Mouse (Mus musculus) heart, postnatal 0 days (tissue): ENCODE data around the gene Igsf21. TPM values are rescaled to one million over a fixed set of nuclear protein-coding genes. Genes with fewer than 3 reads are reported as not detected.
A peak's percentile ranks its signal among the peaks of the same experiment; 100 is the strongest.

Experiments used
- ATAC-seq: fragments of 200-750 bp; cut with Nextera tagmentation; 2 replicates; pipeline ENCODE4 v1.8.0; 2017; ENCODE audit warnings: low read depth, moderate number of reproducible peaks, moderate library complexity; ENCODE audit not compliant: insufficient read depth
- DNase-seq: peaks from one replicate; pipeline ENCODE4 v3.0.0-alpha.2; 2016; ENCODE audit warnings: low spot score
- H3K27ac ChIP-seq: fragments of 300-500 bp; sonication (generic); 2 replicates; pipeline ENCODE4 v1.5.1; 2014; ENCODE audit warnings: low read depth, mild to moderate bottlenecking
- H3K27me3 ChIP-seq: fragments of 300-500 bp; sonication (generic); 2 replicates; pipeline ENCODE4 v1.6.1; 2014; ENCODE audit warnings: low read length, mixed read lengths; ENCODE audit not compliant: control insufficient read depth, insufficient read depth
- H3K36me3 ChIP-seq: fragments of 300-500 bp; sonication (generic); replicated peaks from 2 replicates; pipeline ENCODE4 v1.6.1; 2014; ENCODE audit warnings: low read length, mixed read lengths; ENCODE audit not compliant: control insufficient read depth, insufficient read depth
- H3K4me1 ChIP-seq: fragments of 300-500 bp; sonication (generic); 2 replicates; pipeline ENCODE4 v1.6.1; 2014; ENCODE audit warnings: antibody characterized with exemption; ENCODE audit not compliant: control insufficient read depth, insufficient read depth
- H3K4me2 ChIP-seq: fragments of 300-500 bp; sonication (generic); 2 replicates; pipeline ENCODE4 v1.6.1; 2014; ENCODE audit warnings: low read depth, mild to moderate bottlenecking, low read length, moderate library complexity
- H3K4me3 ChIP-seq: fragments of 300-500 bp; sonication (generic); 2 replicates; pipeline ENCODE4 v1.5.1; 2014; ENCODE audit warnings: low read depth, low read length
- H3K9ac ChIP-seq: fragments of 300-500 bp; sonication (generic); replicated peaks from 2 replicates; pipeline ENCODE4 v1.6.1; 2014; ENCODE audit warnings: low read depth, low read length, mixed read lengths
- H3K9me3 ChIP-seq: fragments of 300-500 bp; sonication (generic); replicated peaks from 2 replicates; pipeline ENCODE4 v1.6.1; 2016; ENCODE audit warnings: low read length; ENCODE audit not compliant: control insufficient read depth
- CTCF ChIP-seq: IDR thresholded peaks from 2 replicates; pipeline ENCODE4 v1.5.1; 2016; ENCODE audit warnings: antibody characterized with exemption, control low read depth, low read depth
- EP300 ChIP-seq: IDR thresholded peaks from 2 replicates; pipeline ENCODE4 v1.6.1; 2016; ENCODE audit warnings: antibody characterized with exemption, low read depth
- WGBS: fragments of 180-500 bp; shearing (Covaris S2); extraction: QIAGEN DNeasy Blood & Tissue Kit; methylation state at CpG from one replicate; pipeline ENCODE4 v1.1.7; 2014; 5-methylcytosine and 5-hydroxymethylcytosine counted together
- polyA plus RNA-seq: library from polyadenylated mRNA; unstranded; fragments of >200 nt; fragmentation: Nextera tagmentation; extraction: Ambion mirVana; gene quantifications from 2 replicates; pipeline ENCODE4 v1.2.1, GENCODE M21; 2015
- total RNA-seq: library from RNA; depleted of rRNA; stranded (reverse); fragments of >200 nt; gene quantifications from 2 replicates; pipeline ENCODE4 v1.2.3, GENCODE M21; 2014; ENCODE audit warnings: low replicate concordance

The Igsf21 gene
- total and polyA plus RNA-seq, 2 experiments from 2014 or later: 0.05 TPM; not detected in 1

GRCm38 (mm10) chr4:140109626-140109948 is 137.0 kb downstream of the Igsf21 start:
- ATAC-seq (no peak), DNase-seq (no peak)
- Histone ChIP-seq H3K4me1 (no peaks in the 10 kb centered on the region), H3K4me2 (peak overlapping the region; percentile 36; the same call in 1 of the 2 replicates), H3K27me3 (peaks cover 31% of the 10 kb centered on the region), H3K4me3 (no peak overlapping the region), H3K27ac (no peak overlapping the region), H3K9ac (no peak overlapping the region), H3K36me3 (no peaks in the 10 kb centered on the region), H3K9me3 (no peaks in the 10 kb centered on the region)
- WGBS: 40% methylated on average over 6 of the region's 6 CpGs
- TF ChIP-seq EP300 (no peak), CTCF (no peak)

DNA sequence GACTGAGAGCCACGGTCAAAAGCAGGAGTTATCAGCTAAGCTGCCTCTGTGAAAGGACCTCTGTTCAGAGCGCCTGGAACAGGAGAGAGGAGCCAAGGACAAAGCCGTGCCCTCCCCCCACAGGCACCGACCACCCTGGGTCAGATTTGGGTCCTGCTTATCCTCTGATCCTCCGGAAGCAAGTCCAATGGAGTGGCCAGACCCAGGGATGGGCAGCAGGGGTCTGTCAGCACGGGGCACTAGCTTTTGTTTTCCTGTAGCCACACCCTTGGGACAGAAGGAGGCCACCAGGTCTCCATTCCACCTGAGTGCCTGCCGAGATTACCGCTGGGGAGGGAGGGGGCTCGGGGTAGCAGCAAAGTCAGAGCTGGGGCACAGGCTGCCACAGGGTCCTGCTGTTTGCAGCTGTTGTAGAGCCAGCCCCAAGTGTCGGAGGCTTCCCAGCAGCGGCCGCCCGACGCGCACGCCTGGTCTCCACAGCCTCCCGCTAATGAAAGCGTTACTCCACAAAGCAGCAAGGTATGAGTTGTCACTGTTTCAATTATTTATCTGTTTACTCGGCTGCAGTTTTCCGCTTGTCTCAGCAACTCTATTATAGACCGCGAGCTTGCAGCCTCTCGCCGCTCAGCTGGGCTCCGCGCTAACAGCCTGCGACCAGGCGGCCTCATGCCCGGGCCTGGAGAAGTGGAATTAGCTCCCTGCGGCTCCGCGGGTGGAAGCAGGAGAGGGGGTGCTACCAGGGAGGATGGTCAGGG is 137.5 kb downstream of the Igsf21 start:
- Histone ChIP-seq H3K4me3 (peak overlapping the region; percentile 20), H3K4me2 (peak overlapping the region; percentile 36), H3K36me3 (no peaks in the 10 kb centered on the region), H3K27ac (no peak overlapping the region), H3K27me3 (peaks cover 35% of the 10 kb centered on the region), H3K4me1 (no peaks in the 10 kb centered on the region), H3K9ac (no peak overlapping the region), H3K9me3 (no peaks in the 10 kb centered on the region)
- TF ChIP-seq CTCF (no peak), EP300 (no peak)
- 2% methylated on average over 32 of the region's 32 CpGs for WGBS
- DNase-seq (no peak), ATAC-seq (no peak)

- H3K27me3 ChIP-seq: peaks cover 47% of the 10 kb centered on the region
- WGBS: 70% methylated on average over 12 of the region's 12 CpGs
Observed at GRCm38 (mm10) chr4:140107161-140107560, 139.4 kb downstream of the Igsf21 start.

GRCm38 (mm10) chr4:140104795-140105194 is 141.8 kb downstream of the Igsf21 start:
- DNase-seq (no peak), ATAC-seq (no peak)
- no peak overlapping the region for H3K9ac ChIP-seq
- no peaks in the 10 kb centered on the region for H3K9me3 ChIP-seq
- TF ChIP-seq CTCF: no peak
- no peak for TF ChIP-seq EP300
- H3K4me1 ChIP-seq: no peaks in the 10 kb centered on the region
- 12% methylated on average over 6 of the region's 6 CpGs for WGBS
- no peak overlapping the region for H3K4me3 ChIP-seq
- no peaks in the 10 kb centered on the region for H3K36me3 ChIP-seq
- H3K4me2 ChIP-seq: no peak overlapping the region
- no peak overlapping the region for H3K27ac ChIP-seq
- H3K27me3 ChIP-seq: peaks cover 45% of the 10 kb centered on the region

More at GRCm38 (mm10) chr4:140107161-140107560, 139.4 kb downstream of the Igsf21 start:
- Histone ChIP-seq H3K9me3 (no peaks in the 10 kb centered on the region), H3K4me3 (no peak overlapping the region), H3K36me3 (no peaks in the 10 kb centered on the region), H3K9ac (no peak overlapping the region), H3K4me2 (no peak overlapping the region), H3K4me1 (no peaks in the 10 kb centered on the region), H3K27ac (no peak overlapping the region)
- DNase-seq (no peak), ATAC-seq (no peak)
- TF ChIP-seq CTCF (no peak), EP300 (no peak)

- H3K27me3 ChIP-seq: peaks cover 32% of the 10 kb centered on the region
- H3K27ac ChIP-seq: no peak overlapping the region
- no peaks in the 10 kb centered on the region for H3K36me3 ChIP-seq
- ATAC-seq: no peak
- no peak overlapping the region for H3K4me3 ChIP-seq
- no peaks in the 10 kb centered on the region for H3K4me1 ChIP-seq
- DNase-seq: no peak
- H3K4me2 ChIP-seq: no peak overlapping the region
- WGBS: 2% methylated on average over 28 of the region's 28 CpGs
- no peak overlapping the region for H3K9ac ChIP-seq
- H3K9me3 ChIP-seq: no peaks in the 10 kb centered on the region
- TF ChIP-seq CTCF (no peak), EP300 (no peak)
Observed at GRCm38 (mm10) chr4:140103341-140104027, 143.1 kb downstream of the Igsf21 start.
